Mouse (Mus musculus) embryonic fibroblast, embryonic 13.5 days (primary cell): Measurements from ENCODE around the gene Fam221b.

Source experiments
- CTCF ChIP-seq: IDR thresholded peaks from 2 replicates; pipeline ENCODE4 v1.5.1; 2011; ENCODE audit warnings: mild to moderate bottlenecking, control low read depth, low read length, moderate library complexity, borderline replicate concordance; ENCODE audit not compliant: insufficient read depth
- POLR2A ChIP-seq: IDR thresholded peaks from 2 replicates; pipeline ENCODE4 v1.6.1; 2011; ENCODE audit warnings: low read depth, mild to moderate bottlenecking, control low read depth, low read length, moderate library complexity

GRCm38 (mm10) chr4:43666412-43666811 lies 2.5 kb downstream of the Fam221b start:
- TF ChIP-seq POLR2A (no peak), CTCF (no peak)
